Mouse (Mus musculus): ENCODE results near the gene B3gat2. TPM values are rescaled to one million over a fixed set of nuclear protein-coding genes. Genes with fewer than 3 reads are reported as not detected.

The B3gat2 gene
- 19.9 TPM in 2 replicates for polyA plus RNA-seq (2012; rRNA removed)

DNA sequence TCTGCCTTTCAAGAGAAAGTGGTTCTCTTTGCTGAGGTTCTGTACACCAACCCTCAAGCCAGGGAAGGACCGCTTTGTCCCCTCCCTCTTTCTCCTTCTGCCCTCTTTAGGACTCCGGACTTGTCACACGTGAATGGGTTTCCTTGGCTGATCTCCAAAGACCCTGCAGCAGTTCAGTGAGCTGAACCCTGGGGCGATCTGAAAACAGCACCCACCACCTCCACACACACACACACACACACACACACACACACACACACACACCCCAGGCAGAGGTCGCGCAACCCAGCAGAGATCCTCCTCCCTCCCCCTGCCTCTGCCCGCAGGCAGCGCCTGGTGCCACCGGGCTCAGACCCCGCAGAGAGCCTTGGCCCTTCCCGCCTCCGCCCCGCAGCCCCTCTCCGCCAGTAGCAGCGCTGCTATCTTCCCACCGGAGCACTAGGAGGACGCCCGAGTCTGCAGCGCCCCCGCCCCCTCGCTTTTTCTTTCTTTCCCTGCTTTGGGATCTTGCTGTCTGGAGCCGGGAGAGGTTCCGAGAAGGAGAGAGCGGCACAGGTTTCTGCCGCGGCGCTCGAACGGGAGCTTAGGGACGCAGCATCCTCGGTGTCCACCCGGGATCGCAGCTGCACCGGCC lies at the start of gene B3gat2:
TSS of gene B3gat2 (plus strand) at position 252 of the 634 bp plus-strand sequence.

Other genes with a start within 250 kb of the B3gat2 start
- gene Smap1, start 160.6 kb downstream of the B3gat2 start, polyA plus RNA-seq (2012; rRNA removed), result 147 and 156 TPM in 2 replicates
- gene Sdhaf4, start 243.9 kb downstream of the B3gat2 start, polyA plus RNA-seq (2012; rRNA removed), result 51.1 and 58.5 TPM in 2 replicates

Data from central nervous system, embryonic 18 days (tissue).